ENCODE assay signal across 19 mouse cellular contexts in genomic region chr2:55535482-55535881, GRCm38 (mm10).
"Had no signal": no experiment of that assay in that cellular context is flagged by ENCODE, and none has a peak within 500 bp of the region (broad histone marks: within the 10 kb centered on the region; RNA-seq: fewer than 3 reads in every experiment).

No protein-coding gene starts in this region.

- H3K9ac ChIP-seq: limb, embryonic 13.5 days; liver, embryonic 12.5 days; liver, embryonic 15.5 days; lung, embryonic 15.5 days had no signal

- H3K27me3 ChIP-seq: limb, embryonic 13.5 days; liver, embryonic 12.5 days; liver, embryonic 15.5 days; lung, embryonic 15.5 days had no signal

- H3K4me3 ChIP-seq: limb, embryonic 10.5 days; limb, embryonic 13.5 days; liver, embryonic 12.5 days; liver, embryonic 15.5 days; lung, embryonic 15.5 days had no signal

- ATAC-seq: liver, embryonic 12.5 days had no signal

- H3K9me3 ChIP-seq: limb, embryonic 10.5 days; limb, embryonic 13.5 days; liver, embryonic 12.5 days; liver, embryonic 15.5 days; lung, embryonic 15.5 days had no signal

- H3K27ac ChIP-seq: limb, embryonic 10.5 days; limb, embryonic 13.5 days; liver, embryonic 12.5 days; liver, embryonic 15.5 days; lung, embryonic 15.5 days had no signal

- H3K4me1 ChIP-seq: limb, embryonic 10.5 days; limb, embryonic 13.5 days; liver, embryonic 12.5 days; liver, embryonic 15.5 days; lung, embryonic 15.5 days had no signal

- H3K36me3 ChIP-seq: limb, embryonic 10.5 days; limb, embryonic 13.5 days; liver, embryonic 12.5 days; liver, embryonic 15.5 days; lung, embryonic 15.5 days had no signal

- DNase-seq: kidney, adult 11 months; kidney, adult 9 months; kidney, postnatal 14 days; kidney, postnatal 4 days; layer of hippocampus, adult 9-11 months; layer of hippocampus, postnatal 36 days; liver; lung, adult 18-20 months; lung, postnatal 10 days; lung, postnatal 4 days; thymus, adult 2 months; thymus, postnatal 14 days; thymus, postnatal 4 days had no signal

- H3K4me2 ChIP-seq: limb, embryonic 13.5 days; liver, embryonic 12.5 days; liver, embryonic 15.5 days; lung, embryonic 15.5 days; midbrain, embryonic 11.5 days had no signal
